Mouse (Mus musculus) urinary bladder, postnatal 25 days (tissue): ENCODE data around the gene Arhgef33.
"Not testable (repeated sequence)": the region's sequence is repeated elsewhere in the genome, so short reads cannot be mapped to it uniquely, and the experiment has no call there.

Experiments used
- DNase-seq: peaks from one replicate; pipeline ENCODE4 v3.0.0; 2022; ENCODE audit warnings: low spot score

Arhgef33 gene

DNA sequence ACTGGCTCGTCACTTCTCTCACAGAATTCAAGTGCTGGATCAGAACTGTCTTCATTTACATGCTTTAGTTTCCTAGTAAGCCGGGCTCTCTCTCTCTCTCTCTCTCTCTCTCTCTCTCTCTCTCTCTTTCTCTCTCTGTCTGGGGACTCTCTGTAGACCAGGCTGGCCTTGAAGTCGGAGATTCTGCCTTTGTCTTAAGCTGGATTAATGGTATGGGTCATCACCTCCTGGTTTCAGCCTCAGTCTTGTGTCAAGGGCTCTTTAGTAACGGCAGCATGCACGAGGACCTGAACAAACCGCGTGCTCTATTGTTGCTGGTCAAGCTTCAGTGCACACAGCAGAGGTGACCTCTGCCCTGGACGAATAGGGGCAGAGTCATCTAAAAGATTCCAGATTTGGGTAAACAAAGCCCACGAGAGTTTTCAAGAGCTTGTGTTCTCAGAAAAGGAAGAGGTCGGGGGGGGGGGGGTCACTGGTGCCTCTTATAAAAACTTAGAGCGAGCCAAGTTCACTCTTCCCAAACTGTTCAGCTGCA is 39.5 kb downstream of the Arhgef33 start:
- no peak for DNase-seq

- no peak for DNase-seq
Measured at GRCm38 (mm10) chr17:80347234-80347633, 40.0 kb downstream of the Arhgef33 start.

DNA sequence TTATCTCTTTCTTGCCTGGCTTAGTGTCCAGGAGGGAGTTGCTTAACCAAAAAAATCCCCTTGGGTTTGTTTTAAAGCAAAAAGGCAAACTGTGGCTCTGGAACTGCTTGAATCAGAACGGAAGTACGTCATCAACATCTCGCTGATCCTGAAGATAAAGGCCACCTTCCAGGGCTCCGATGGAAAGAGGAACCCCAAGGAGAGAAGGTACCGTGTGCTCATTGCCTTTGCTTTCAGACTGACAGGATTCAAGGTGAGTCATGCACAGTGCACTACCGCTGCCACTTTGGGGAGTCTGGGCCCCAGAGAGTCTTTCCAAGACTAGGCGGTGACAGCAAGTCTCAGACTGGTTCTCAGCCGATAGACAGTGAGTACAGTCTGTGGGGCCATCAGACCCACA is 53.0 kb downstream of the Arhgef33 start:
- no peak for DNase-seq

- DNase-seq, result no peak
Measured at GRCm38 (mm10) chr17:80367276-80367675, 60.1 kb downstream of the Arhgef33 start.

DNA sequence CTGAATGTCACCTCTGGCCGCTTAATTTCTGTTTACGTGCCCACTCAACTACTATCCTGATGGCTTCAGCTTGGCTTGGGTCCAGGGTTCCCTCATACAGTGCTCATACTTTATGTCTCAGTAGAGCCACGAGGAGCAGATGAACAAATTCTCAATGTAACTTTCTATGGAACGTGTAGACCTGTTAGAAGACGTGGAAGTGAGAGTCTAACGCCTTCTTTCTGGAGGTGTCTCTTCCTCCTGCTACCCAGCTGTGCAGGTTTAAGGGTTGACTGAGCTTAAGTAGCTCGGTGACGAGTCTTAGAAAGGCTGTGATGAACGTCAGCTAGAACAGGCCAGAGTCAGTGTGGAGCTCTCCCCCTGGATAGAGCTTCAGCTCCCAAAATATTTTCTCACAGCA is 61.4 kb downstream of the Arhgef33 start:
- DNase-seq, result no peak

DNA sequence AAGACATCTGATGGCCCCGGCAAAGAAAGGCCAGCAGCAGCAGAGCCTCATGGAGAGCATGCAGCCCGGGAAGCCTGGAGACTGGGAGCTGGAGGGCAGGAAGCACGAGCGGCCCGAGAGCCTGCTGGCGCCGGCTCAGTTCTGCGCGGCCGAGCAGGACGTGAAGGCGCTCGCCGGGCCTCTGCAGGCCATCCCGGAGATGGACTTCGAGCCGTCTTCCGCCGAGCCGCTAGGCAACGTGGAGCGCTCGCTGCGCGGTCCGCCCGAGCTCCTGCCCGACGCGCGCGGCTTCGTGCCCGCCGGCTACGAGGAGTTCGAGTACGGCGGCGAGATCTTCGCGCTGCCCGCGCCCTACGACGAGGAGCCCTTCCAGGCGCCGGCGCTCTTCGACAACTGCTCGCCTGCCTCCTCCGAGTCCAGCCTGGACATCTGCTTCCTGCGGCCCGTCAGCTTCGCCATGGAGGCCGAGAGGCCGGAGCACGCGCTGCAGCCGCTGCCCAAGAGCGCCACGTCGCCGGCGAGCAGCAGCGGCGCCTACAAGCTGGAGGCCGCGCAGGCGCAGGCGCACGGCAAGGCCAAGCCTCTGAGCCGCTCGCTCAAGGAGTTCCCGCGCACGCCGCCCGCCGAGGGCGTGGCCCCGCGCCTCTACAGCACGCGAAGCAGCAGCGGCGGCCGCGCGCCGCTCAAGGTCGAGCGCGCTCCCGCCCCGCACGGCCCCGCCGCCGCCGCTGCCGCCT is 66.0 kb downstream of the Arhgef33 start, which contains the start of gene Gm10190:
Gene Gm10190, minus strand, starts transcription at position 553 of the 737 bp plus-strand sequence.
- DNase-seq, result peak; percentile 73

- DNase-seq, result no peak
Measured at GRCm38 (mm10) chr17:80373726-80374096, 66.5 kb downstream of the Arhgef33 start.

GRCm38 (mm10) chr17:80378386-80378785 is 71.2 kb downstream of the Arhgef33 start:
- not testable (repeated sequence) for DNase-seq

DNA sequence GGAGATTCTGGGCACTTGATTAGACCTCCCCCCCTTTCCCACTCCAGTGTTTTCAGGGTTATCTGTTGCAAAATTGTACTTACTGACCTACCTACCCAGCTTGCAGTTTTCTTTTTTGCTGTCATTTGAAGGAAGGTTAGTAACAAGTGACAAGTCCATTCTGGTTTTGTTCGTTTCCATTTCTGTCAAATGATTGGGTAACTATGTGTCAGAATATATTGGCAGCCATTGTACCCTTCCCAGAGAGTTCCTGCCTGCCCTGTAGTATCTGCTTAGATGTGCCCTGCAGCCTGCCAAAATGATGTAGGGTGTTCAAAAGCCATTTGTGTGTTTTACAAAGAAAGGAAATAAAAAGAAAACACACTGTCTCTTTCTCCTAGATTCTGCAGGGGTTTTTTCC is 78.5 kb downstream of the Arhgef33 start:
- no peak for DNase-seq

GRCm38 (mm10) chr17:80390024-80390423 is 82.8 kb downstream of the Arhgef33 start:
- no peak for DNase-seq

GRCm38 (mm10) chr17:80391423-80392403 is 84.5 kb downstream of the Arhgef33 start:
- DNase-seq, result peak; percentile 11

DNA sequence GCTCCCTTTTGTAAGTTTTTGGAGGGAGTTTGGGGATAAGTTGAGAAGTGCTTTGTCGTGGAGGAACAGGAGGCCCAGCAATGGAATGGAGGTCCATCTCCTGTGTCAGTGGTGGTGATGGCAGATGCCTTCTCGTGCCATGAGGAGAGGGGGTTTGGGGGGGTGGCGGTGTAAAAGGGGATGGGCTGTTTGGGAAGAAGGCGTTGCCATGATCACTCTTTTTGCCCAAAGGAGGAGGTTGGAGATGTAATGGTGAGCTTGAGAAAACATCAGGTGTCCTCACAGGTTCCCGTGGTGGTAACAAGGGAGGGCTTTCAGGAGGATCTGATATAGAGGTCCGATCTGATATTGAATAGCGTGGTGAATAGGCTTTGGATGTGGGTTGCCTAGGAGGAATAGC is 91.0 kb downstream of the Arhgef33 start:
- DNase-seq, result no peak

GRCm38 (mm10) chr17:80411182-80411581 is 104.0 kb downstream of the Arhgef33 start:
- no peak for DNase-seq

GRCm38 (mm10) chr17:80418572-80419210 is 111.5 kb downstream of the Arhgef33 start:
- no peak for DNase-seq

DNA sequence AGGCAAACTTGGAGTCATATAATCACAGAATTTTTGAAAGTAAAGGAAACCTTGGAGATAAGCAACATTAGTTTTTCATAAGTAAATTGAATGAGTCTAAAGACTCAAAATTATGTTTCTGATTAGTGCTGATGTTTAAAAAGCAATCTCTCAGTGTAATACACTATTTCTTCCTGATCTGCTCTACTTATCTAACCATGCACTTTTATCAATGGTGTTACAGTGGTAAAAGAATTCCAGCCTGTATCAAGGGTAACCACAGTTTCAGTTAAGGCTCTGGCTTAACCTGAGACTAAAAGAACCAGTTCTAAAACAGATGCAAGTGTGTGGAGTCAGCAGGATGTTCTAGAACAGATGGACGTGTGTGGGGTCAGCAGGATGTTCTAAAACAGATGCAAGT is 113.8 kb downstream of the Arhgef33 start:
- DNase-seq, result no peak

- no peak for DNase-seq
Measured at GRCm38 (mm10) chr17:80426171-80426570, 119.0 kb downstream of the Arhgef33 start.

DNA sequence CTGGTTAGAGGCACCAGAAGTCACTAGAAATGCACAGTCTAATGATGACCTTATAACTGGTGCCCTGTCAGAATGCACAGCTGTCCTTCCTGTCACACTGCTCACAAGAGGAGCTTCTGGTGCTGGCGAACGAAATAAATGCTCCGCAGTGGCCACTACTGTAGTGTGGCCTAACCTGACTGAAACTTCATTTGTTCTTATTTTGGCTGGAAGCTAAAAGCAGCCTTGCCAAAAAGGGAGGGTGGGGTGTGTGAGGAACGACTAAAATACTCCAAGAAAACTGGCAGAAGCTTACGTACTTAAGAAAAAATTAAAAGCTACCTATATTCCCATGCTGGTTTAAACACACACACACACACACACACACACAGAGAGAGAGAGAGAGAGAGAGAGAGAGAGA is 119.7 kb downstream of the Arhgef33 start:
- DNase-seq, result no peak

GRCm38 (mm10) chr17:80427966-80428365 is 120.8 kb downstream of the Arhgef33 start:
- DNase-seq, result no peak

DNA sequence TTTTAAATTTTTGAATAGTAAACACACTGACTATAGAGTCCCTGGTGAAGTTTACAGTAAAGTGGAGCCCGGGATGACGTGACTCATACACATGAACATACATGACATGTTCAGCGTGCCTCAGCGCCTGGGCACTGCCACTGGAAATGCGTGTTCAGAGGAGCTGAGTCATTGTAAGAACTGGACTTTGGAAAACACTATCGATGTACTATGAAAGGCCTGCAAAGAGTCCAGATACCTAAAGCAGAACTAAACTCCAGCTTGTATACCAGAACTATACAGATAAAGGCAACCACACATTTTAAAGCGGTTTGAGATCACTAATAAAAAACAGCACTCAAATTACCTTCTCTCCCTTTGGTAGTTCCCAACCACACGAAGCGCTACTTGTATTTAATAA is 124.8 kb downstream of the Arhgef33 start:
- DNase-seq, result no peak

- DNase-seq, result no peak
Measured at GRCm38 (mm10) chr17:80434430-80434829, 127.2 kb downstream of the Arhgef33 start.

GRCm38 (mm10) chr17:80435680-80436079 is 128.5 kb downstream of the Arhgef33 start:
- no peak for DNase-seq

GRCm38 (mm10) chr17:80445433-80445832 is 138.2 kb downstream of the Arhgef33 start:
- DNase-seq, result no peak
